Mouse (Mus musculus) CH12.LX (cell line): ENCODE measurements around the gene F2rl1. TPM values are rescaled to one million over a fixed set of nuclear protein-coding genes. Genes with fewer than 3 reads are reported as not detected.

ENCODE experiments used
- DNase-seq: peaks from one replicate; pipeline ENCODE4 v3.0.0-alpha.2; 2013; ENCODE audit errors: extremely low read depth
- H3K27ac ChIP-seq: 2 replicates; pipeline ENCODE4 v1.5.1; 2012; ENCODE audit warnings: low read depth, mild to moderate bottlenecking, control low read depth, moderate library complexity; ENCODE audit not compliant: insufficient read depth
- H3K27me3 ChIP-seq: replicated peaks from 2 replicates; pipeline ENCODE3; 2012; ENCODE audit warnings: inconsistent platforms
- H3K36me3 ChIP-seq, 2 experiments: replicated peaks in 1 of 2; 2 replicates each; pipeline versions ENCODE3 to v1.6.1; 2012; ENCODE audit warnings: inconsistent platforms in 1 of 2, low read length in 1 of 2, mild to moderate bottlenecking in 1 of 2, mixed read lengths in 1 of 2, moderate library complexity in 1 of 2; ENCODE audit not compliant: control insufficient read depth in 1 of 2, insufficient read depth in 1 of 2
- H3K4me1 ChIP-seq, 2 experiments: 2 replicates each; pipeline ENCODE4 v1.6.1; 2012; ENCODE audit warnings: inconsistent platforms in 1 of 2, moderate library complexity in 1 of 2; ENCODE audit not compliant: insufficient read depth in 2 of 2, control insufficient read depth in 1 of 2
- H3K4me2 ChIP-seq: 2 replicates; pipeline ENCODE4 v1.6.1; 2012; ENCODE audit warnings: low read depth, mild to moderate bottlenecking, control low read depth; ENCODE audit not compliant: poor library complexity, insufficient read depth, severe bottlenecking
- H3K4me3 ChIP-seq, 3 experiments: fragments of 150-350 bp in 1 of 3; sonication (generic) in 1 of 3; replicated peaks in 1 of 3; 2 replicates each; pipeline versions ENCODE3 to v1.5.1; 2011 to 2012; ENCODE audit warnings: low read depth in 2 of 3, low read length in 2 of 3, mild to moderate bottlenecking in 2 of 3, moderate library complexity in 2 of 3, control low read depth in 1 of 3, improper control_type of control experiment in 1 of 3, inconsistent platforms in 1 of 3, mixed read lengths in 1 of 3; ENCODE audit not compliant: poor library complexity in 1 of 3
- H3K79me2 ChIP-seq: replicated peaks from 2 replicates; pipeline ENCODE4 v1.6.1; 2012; ENCODE audit warnings: mild to moderate bottlenecking, moderate library complexity; ENCODE audit not compliant: control insufficient read depth, poor library complexity, insufficient read depth, severe bottlenecking; ENCODE audit errors: extremely low read depth
- H3K9ac ChIP-seq: 2 replicates; pipeline ENCODE4 v1.6.1; 2012; ENCODE audit warnings: low read depth, mild to moderate bottlenecking, control low read depth, moderate library complexity; ENCODE audit not compliant: insufficient read depth
- H3K9me3 ChIP-seq: replicated peaks from 2 replicates; pipeline ENCODE3; 2012; ENCODE audit warnings: low read length, inconsistent platforms, mixed read lengths
- CHD1 ChIP-seq: IDR thresholded peaks from 2 replicates; pipeline ENCODE4 v1.6.1; 2012; ENCODE audit warnings: low read depth, low read length, improper control_type of control experiment, inconsistent platforms
- E2F4 ChIP-seq: IDR thresholded peaks from 2 replicates; pipeline ENCODE4 v1.6.1; 2011; ENCODE audit warnings: low read depth, low read length, improper control_type of control experiment; ENCODE audit not compliant: insufficient replicate concordance
- JUN ChIP-seq: IDR thresholded peaks from 2 replicates; pipeline ENCODE4 v1.6.1; 2011; ENCODE audit warnings: low read depth, mild to moderate bottlenecking, low read length, improper control_type of control experiment, moderate library complexity; ENCODE audit not compliant: insufficient read depth
- KAT2A ChIP-seq: IDR thresholded peaks from 2 replicates; pipeline ENCODE4 v1.6.1; 2012; ENCODE audit warnings: low read length, improper control_type of control experiment, inconsistent platforms; ENCODE audit not compliant: insufficient replicate concordance
- MAFK ChIP-seq: IDR thresholded peaks from 2 replicates; pipeline ENCODE4 v1.6.1; 2011; ENCODE audit warnings: low read length, improper control_type of control experiment; ENCODE audit not compliant: insufficient replicate concordance
- MAX ChIP-seq: IDR thresholded peaks from 2 replicates; pipeline ENCODE4 v1.6.1; 2011; ENCODE audit warnings: low read length, improper control_type of control experiment
- MAZ ChIP-seq: IDR thresholded peaks from 2 replicates; pipeline ENCODE4 v1.6.1; 2012; ENCODE audit warnings: low read depth, mild to moderate bottlenecking, inconsistent platforms, low read length, improper control_type of control experiment, moderate library complexity
- MEF2A ChIP-seq: IDR thresholded peaks from 2 replicates; pipeline ENCODE4 v1.6.1; 2014; ENCODE audit warnings: low read depth, mild to moderate bottlenecking, inconsistent platforms, low read length, improper control_type of control experiment, borderline replicate concordance
- MXI1 ChIP-seq: IDR thresholded peaks from 2 replicates; pipeline ENCODE4 v1.6.1; 2011; ENCODE audit warnings: mild to moderate bottlenecking, low read depth, low read length, improper control_type of control experiment
- MYC ChIP-seq: IDR thresholded peaks from 2 replicates; pipeline ENCODE4 v1.6.1; 2011; ENCODE audit warnings: low read depth, mild to moderate bottlenecking, improper control_type of control experiment, low read length
- NELFE ChIP-seq: IDR thresholded peaks from 2 replicates; pipeline ENCODE4 v1.6.1; 2011; ENCODE audit warnings: low read depth, low read length, improper control_type of control experiment
- RAD21 ChIP-seq: IDR thresholded peaks from 2 replicates; pipeline ENCODE4 v1.6.1; 2011; ENCODE audit warnings: low read depth, mild to moderate bottlenecking, low read length, improper control_type of control experiment, moderate library complexity
- SMC3 ChIP-seq: IDR thresholded peaks from 2 replicates; pipeline ENCODE4 v1.6.1; 2011; ENCODE audit warnings: low read depth, low read length, improper control_type of control experiment
- TBP ChIP-seq: conservative IDR thresholded peaks from 2 replicates; pipeline ENCODE4 v1.6.1; 2011; ENCODE audit warnings: low read depth, low read length, improper control_type of control experiment
- dilution Hi-C: fragments of 300-500 bp; cut with MboI; formaldehyde crosslinking; loops from 2 replicates; pipeline ENCODE4 v1.14.3; 2020; ENCODE audit warnings: low sequenced_read_pairs; ENCODE audit not compliant: extremely low pct_unique_long_range_greater_than_20kb, extremely low pct_ligation_motif_present
- in situ Hi-C: fragments of 300-500 bp; cut with MboI; formaldehyde crosslinking; loops from 3 replicates; pipeline ENCODE4 v1.14.3; 2019; ENCODE audit warnings: low sequenced_read_pairs, low pct_ligation_motif_present, low pct_unique_long_range_greater_than_20kb, mixed read lengths
- polyA plus RNA-seq: library from polyadenylated mRNA; unstranded; fragments of >175 nt; gene quantifications from 2 replicates; pipeline ENCODE4 v1.2.1, GENCODE M21; 2012; ENCODE audit warnings: low read depth; ENCODE audit not compliant: insufficient read length
- total RNA-seq, 2 experiments: library from RNA; depleted of rRNA; stranded (reverse); fragments of 300-350 nt in 1 of 2; fragments of >200 nt in 1 of 2; gene quantifications; 2 replicates each; pipeline ENCODE4 v1.2.3; 2012 to 2014

Gene F2rl1
- total and polyA plus RNA-seq, 3 experiments = not detected

- Histone ChIP-seq H3K79me2 (no peaks in the 10 kb centered on the region), H3K4me3 (no peak overlapping the region), H3K9ac (no peak overlapping the region), H3K27ac (no peak overlapping the region), H3K4me1 (no peaks in the 10 kb centered on the region), H3K4me2 (no peak overlapping the region), H3K27me3 (no peaks in the 10 kb centered on the region), H3K36me3 (no peaks in the 10 kb centered on the region), H3K9me3 (no peaks in the 10 kb centered on the region)
- TF ChIP-seq MAFK = no peak
- TF ChIP-seq MYC = no peak
- TF ChIP-seq E2F4 = no peak
- dilution Hi-C loops (no loop called here), in situ Hi-C loops (no loop called here)
- no peak for DNase-seq
Observed at GRCm38 (mm10) chr13:95563066-95563610, 38.1 kb upstream of the F2rl1 start.

- DNase-seq = no peak
- Histone ChIP-seq H3K9me3 (no peaks in the 10 kb centered on the region), H3K9ac (no peak overlapping the region), H3K79me2 (no peaks in the 10 kb centered on the region), H3K27me3 (no peaks in the 10 kb centered on the region), H3K27ac (no peak overlapping the region), H3K4me3 (no peak overlapping the region), H3K4me2 (no peak overlapping the region), H3K36me3 (no peaks in the 10 kb centered on the region), H3K4me1 (peaks cover 0 to 18% of the 10 kb centered on the region in 2 experiments; a peak in 2 of 4 replicates)
- dilution Hi-C loops (no loop called here), in situ Hi-C loops (no loop called here)
- TF ChIP-seq JUN = no peak
- TF ChIP-seq MEF2A = no peak
- no peak for TF ChIP-seq MAX
- no peak for TF ChIP-seq CHD1
- no peak for TF ChIP-seq MXI1
- no peak for TF ChIP-seq TBP
- TF ChIP-seq RAD21 = no peak
- no peak for TF ChIP-seq MAZ
- no peak for TF ChIP-seq KAT2A
- TF ChIP-seq SMC3 = no peak
- no peak for TF ChIP-seq NELFE
- TF ChIP-seq MAFK = no peak
Observed at GRCm38 (mm10) chr13:95557326-95557725, 32.3 kb upstream of the F2rl1 start.
